Mouse (Mus musculus) heart, adult 11 months (tissue): ENCODE data around the gene Dnm2.
A peak's percentile ranks its signal among the peaks of the same experiment; 100 is the strongest.

Source experiments
- DNase-seq: peaks from one replicate; pipeline ENCODE4 v3.0.0; 2022

Gene Dnm2

DNA sequence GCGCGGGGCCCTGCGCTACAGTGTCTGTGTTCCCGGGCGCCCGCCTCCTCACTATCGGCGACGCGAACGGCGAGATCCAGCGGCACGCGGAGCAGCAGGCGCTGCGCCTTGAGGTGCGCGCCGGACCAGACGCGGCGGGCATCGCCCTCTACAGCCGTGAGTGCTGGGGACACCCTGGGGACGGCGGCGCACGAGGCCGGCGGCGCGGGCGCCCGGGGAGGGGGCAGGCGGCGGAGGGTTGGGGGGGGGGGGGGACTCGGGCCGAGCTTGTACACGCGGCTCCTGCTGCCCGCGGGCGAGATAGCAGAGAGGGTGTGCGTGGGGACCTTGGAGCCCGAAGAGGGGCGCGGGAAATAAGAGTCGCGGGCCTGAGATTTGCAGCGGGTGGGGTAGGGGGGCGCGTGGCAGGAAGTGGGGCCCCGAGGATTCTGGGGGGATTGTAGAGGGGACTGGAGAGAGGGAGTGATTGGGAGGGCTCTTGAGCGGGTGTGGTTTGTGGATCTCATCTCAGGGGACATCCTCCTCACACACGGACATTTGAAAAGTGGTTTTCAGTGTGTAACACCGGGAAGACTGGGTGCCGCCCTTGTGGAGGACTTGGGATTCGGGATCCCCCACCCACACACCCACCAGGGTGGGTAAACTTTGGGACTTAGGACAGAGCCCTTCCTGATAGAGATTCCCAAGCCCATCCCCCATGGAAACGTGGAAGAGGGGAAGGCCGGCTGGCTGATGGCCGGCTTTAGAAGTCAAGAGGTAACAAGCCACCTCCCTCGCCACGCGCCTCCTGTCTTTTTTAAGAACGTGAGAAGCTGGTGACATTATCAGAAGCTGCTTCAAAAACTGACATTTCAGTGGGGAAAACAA, 122.6 kb downstream of the Dnm2 start:
- DNase-seq, result peak; percentile 97

DNA sequence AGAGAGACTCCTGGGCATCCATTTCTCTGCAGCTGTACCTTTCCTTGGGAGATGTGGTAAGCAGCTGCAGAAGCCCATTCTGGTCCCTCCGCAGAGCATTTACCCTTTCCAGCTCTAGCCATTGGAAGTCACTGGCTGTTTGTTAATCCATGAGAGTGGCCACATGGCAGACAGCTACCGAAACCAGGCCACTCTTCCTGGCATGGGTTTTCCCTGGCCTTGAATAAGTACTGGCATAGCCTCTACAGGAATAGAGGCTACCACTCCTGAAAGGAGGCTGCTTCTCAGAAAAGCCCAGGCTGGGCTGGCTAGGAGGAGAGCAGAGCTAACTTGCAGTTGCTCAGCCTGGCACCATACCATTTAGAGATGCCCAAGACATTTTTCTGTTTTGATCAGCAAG, 126.3 kb downstream of the Dnm2 start:
- no peak for DNase-seq

DNA sequence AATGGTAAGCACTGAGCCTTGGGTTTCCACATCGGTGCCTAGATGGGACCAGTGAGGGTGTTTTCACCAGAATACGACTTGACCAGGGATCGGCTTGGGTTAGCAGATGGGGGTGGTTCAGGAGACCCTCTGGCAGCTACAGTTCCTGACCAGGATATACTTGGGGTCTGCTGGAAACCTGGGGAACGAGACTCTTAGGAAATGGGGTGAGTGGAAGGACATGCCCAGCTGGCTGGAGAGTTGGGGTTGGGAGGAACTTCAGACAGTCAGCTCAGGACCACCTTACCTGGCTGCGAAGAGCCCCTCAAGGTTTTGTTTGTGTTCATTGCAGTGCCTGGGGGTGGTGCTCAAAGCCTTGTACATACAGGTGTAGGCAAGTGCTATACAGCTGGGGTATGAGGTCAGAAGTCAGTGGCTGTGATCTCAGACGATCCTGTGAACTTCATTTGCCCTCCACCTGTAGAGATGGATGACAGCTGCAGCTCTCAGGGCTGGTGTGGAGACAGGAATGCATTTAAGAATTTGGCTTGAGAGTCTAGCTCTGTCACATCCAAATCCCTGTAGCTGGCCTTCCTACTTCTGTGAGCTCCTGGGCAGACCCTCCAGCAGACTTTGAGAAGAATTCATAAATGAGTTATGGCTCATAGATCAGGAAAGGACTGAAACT, 129.0 kb downstream of the Dnm2 start:
- no peak for DNase-seq

DNA sequence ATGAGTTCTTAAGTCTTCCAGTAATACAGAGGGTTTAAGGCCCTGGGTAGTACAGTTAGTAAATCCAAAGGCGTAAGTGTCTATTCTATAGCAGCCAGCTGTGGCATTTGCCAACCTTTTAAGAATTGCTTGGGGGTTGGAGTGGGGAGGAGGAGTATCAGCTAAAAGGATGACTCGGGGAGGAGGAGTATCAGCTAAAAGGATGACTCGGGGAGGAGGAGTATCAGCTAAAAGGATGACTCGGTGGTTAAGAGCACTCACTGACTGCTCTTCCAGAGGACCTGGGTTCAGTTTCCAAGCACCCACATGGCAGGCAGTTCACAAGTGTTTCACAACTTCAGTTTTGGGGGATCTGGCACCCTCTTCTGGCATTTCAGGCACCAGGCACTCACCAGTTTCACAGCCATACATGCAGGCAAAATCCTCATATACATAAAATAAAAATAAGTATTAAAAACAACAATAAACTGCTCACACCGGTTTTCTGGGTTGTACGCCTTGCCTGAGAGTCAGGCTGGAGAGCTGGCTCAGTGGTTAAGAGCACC, 130.6 kb downstream of the Dnm2 start:
- no peak for DNase-seq

GRCm38 (mm10) chr9:21556996-21557395, 132.3 kb downstream of the Dnm2 start:
- DNase-seq, result no peak
